Mouse (Mus musculus): Measurements from ENCODE around the gene Acaca. TPM values are rescaled to one million over a fixed set of nuclear protein-coding genes. Genes with fewer than 3 reads are reported as not detected.
"Not testable (repeated sequence)": the region's sequence is repeated elsewhere in the genome, so short reads cannot be mapped to it uniquely, and the experiment has no call there.

Acaca gene
- polyA plus RNA-seq, 1 experiment from 2014 or later: 22.9 TPM

- Histone ChIP-seq H3K4me1 (no peaks in the 10 kb centered on the region), H3K36me3 (no peaks in the 10 kb centered on the region), H3K27me3 (replicated peaks) (no peaks in the 10 kb centered on the region), H3K4me3 (replicated peaks) (no peak overlapping the region), H3K27ac (replicated peaks) (no peak overlapping the region), H3K4me2 (no peak overlapping the region), H3K9me3 (replicated peaks) (no peaks in the 10 kb centered on the region), H3K9ac (replicated peaks) (no peak overlapping the region)
- ATAC-seq (ENCODE audit: low FRiP score): no peak
- 43% methylated on average over 3 of the region's 3 CpGs for WGBS
These were observed 163.8 kb downstream of the Acaca start for GRCm38 (mm10) chr11:84293288-84293687.

GRCm38 (mm10) chr11:84296337-84296736 lies 166.9 kb downstream of the Acaca start:
- Histone ChIP-seq H3K9me3 (replicated peaks) (no peaks in the 10 kb centered on the region), H3K27me3 (replicated peaks) (no peaks in the 10 kb centered on the region), H3K36me3 (peaks cover 5% of the 10 kb centered on the region; the same call in 1 of the 2 replicates), H3K27ac (replicated peaks) (no peak overlapping the region), H3K4me2 (no peak overlapping the region), H3K4me1 (no peaks in the 10 kb centered on the region), H3K9ac (replicated peaks) (no peak overlapping the region), H3K4me3 (replicated peaks) (no peak overlapping the region)
- WGBS: 89% methylated on average over 2 of the region's 2 CpGs
- no peak for ATAC-seq (ENCODE audit: low FRiP score)

- ATAC-seq (ENCODE audit: low FRiP score): no peak
- no peak overlapping the region for H3K4me3 ChIP-seq (replicated peaks)
- WGBS: 90% methylated on average over 1 of the region's 1 CpGs
- H3K36me3 ChIP-seq: peaks cover 16% of the 10 kb centered on the region
- H3K27me3 ChIP-seq (replicated peaks): no peaks in the 10 kb centered on the region
- no peaks in the 10 kb centered on the region for H3K9me3 ChIP-seq (replicated peaks)
- H3K27ac ChIP-seq (replicated peaks): no peak overlapping the region
- H3K4me2 ChIP-seq: no peak overlapping the region
- H3K9ac ChIP-seq (replicated peaks): no peak overlapping the region
- no peaks in the 10 kb centered on the region for H3K4me1 ChIP-seq
These were observed 176.0 kb downstream of the Acaca start for GRCm38 (mm10) chr11:84305474-84305873.

GRCm38 (mm10) chr11:84306158-84306742 lies 176.8 kb downstream of the Acaca start:
- ATAC-seq (ENCODE audit: low FRiP score): no peak
- Histone ChIP-seq H3K9me3 (replicated peaks) (no peaks in the 10 kb centered on the region), H3K4me3 (replicated peaks) (no peak overlapping the region), H3K9ac (replicated peaks) (no peak overlapping the region), H3K27me3 (replicated peaks) (no peaks in the 10 kb centered on the region), H3K4me2 (no peak overlapping the region), H3K27ac (replicated peaks) (no peak overlapping the region; the same call in 1 of the 2 replicates), H3K36me3 (peaks cover 12% of the 10 kb centered on the region), H3K4me1 (no peaks in the 10 kb centered on the region)
- 77% methylated on average over 6 of the region's 6 CpGs for WGBS

DNA sequence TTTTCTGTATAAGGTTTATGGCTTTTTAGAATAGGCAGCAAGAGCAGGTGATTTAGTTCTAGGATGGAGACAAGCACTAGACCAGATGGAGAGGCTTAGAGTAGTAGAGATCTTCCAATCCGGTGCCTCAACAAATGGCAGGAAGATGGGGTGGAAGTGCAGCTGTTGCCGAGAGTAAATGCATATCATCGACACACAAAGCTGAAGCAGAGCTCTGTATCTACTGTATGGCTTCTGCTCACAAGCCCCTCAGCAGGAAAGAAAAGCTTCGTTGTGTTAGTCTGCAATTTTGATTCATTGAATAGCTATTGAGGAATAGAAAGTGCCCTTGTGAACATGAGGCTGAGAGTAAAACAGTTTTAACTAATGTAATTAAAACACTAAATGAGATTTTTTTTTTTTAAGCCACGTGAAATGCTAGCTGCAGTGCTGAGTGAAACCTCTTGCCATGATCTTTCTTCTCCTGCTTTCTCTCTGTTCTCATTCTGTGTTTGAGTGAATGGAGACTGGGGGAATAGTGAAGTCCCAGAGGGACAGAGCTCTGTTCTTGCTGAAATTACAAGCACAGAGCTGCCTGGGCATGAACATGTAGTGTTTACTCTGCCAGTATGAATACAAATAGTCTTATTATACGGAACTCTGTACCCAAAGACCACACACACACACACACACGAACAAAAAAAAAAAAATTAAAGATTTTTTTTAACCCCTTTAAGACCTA lies 194.7 kb downstream of the Acaca start:
- peaks cover 7% of the 10 kb centered on the region; the same call in 1 of the 2 replicates for H3K36me3 ChIP-seq
- no peak overlapping the region for H3K4me2 ChIP-seq
- H3K27me3 ChIP-seq (replicated peaks): no peaks in the 10 kb centered on the region
- no peak overlapping the region for H3K9ac ChIP-seq (replicated peaks)
- WGBS: 15% methylated on average over 7 of the region's 7 CpGs
- no peak overlapping the region for H3K4me3 ChIP-seq (replicated peaks)
- H3K4me1 ChIP-seq: peaks cover 15% of the 10 kb centered on the region
- peak overlapping the region; percentile 76 for H3K27ac ChIP-seq (replicated peaks)
- no peaks in the 10 kb centered on the region for H3K9me3 ChIP-seq (replicated peaks)
- peak; percentile 35; the same call in 1 of the 2 replicates for ATAC-seq (ENCODE audit: low FRiP score)

DNA sequence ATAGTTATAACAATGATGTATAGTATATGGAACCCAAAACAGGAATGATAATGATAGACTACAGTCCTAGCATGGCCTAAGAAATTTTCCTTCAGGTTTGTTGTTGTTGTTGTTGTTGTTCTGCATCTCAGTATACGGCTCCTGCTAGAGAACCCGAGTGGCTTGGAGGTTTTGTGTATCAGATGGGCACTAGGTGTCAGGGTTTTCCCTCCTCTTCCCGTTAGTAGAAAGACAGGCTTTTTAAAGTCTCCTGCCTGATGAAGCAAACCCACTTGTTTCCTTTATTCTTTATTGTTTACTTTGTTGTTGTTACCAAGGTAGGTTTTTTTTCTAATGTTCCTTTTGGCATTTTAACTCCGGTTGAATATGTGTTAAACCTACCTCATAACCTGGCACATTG lies 197.6 kb downstream of the Acaca start:
- H3K4me1 ChIP-seq: peaks cover 15% of the 10 kb centered on the region

GRCm38 (mm10) chr11:84332384-84332783 lies 202.9 kb downstream of the Acaca start:
- H3K9ac ChIP-seq (replicated peaks): no peak overlapping the region
- H3K4me2 ChIP-seq: no peak overlapping the region
- H3K4me3 ChIP-seq (replicated peaks): no peak overlapping the region
- no peaks in the 10 kb centered on the region for H3K9me3 ChIP-seq (replicated peaks)
- no peak overlapping the region for H3K27ac ChIP-seq (replicated peaks)
- H3K4me1 ChIP-seq: no peaks in the 10 kb centered on the region
- no peak for ATAC-seq (ENCODE audit: low FRiP score)
- H3K27me3 ChIP-seq (replicated peaks): no peaks in the 10 kb centered on the region
- no peaks in the 10 kb centered on the region for H3K36me3 ChIP-seq

More for the DNA sequence above, 197.6 kb downstream of the Acaca start:
- no peak for ATAC-seq (ENCODE audit: low FRiP score)
- Histone ChIP-seq H3K9me3 (replicated peaks) (no peaks in the 10 kb centered on the region), H3K4me3 (replicated peaks) (no peak overlapping the region), H3K4me2 (no peak overlapping the region), H3K9ac (replicated peaks) (no peak overlapping the region), H3K27me3 (replicated peaks) (no peaks in the 10 kb centered on the region), H3K27ac (replicated peaks) (no peak overlapping the region), H3K36me3 (peaks cover 3% of the 10 kb centered on the region; the same call in 1 of the 2 replicates)
- WGBS: 59% methylated on average over 4 of the region's 4 CpGs

GRCm38 (mm10) chr11:84332860-84333259 lies 203.4 kb downstream of the Acaca start:
- Histone ChIP-seq H3K9me3 (replicated peaks) (no peaks in the 10 kb centered on the region), H3K4me2 (no peak overlapping the region), H3K36me3 (no peaks in the 10 kb centered on the region), H3K9ac (replicated peaks) (no peak overlapping the region), H3K27ac (replicated peaks) (no peak overlapping the region), H3K27me3 (replicated peaks) (no peaks in the 10 kb centered on the region), H3K4me1 (no peaks in the 10 kb centered on the region), H3K4me3 (replicated peaks) (no peak overlapping the region)
- 84% methylated on average over 3 of the region's 3 CpGs for WGBS
- no peak for ATAC-seq (ENCODE audit: low FRiP score)

- WGBS: 94% methylated on average over 8 of the region's 8 CpGs
- not testable (repeated sequence) for H3K9me3 ChIP-seq (replicated peaks); H3K4me2 ChIP-seq; H3K4me3 ChIP-seq (replicated peaks); H3K4me1 ChIP-seq; H3K27me3 ChIP-seq (replicated peaks); H3K9ac ChIP-seq (replicated peaks); H3K36me3 ChIP-seq; ATAC-seq (ENCODE audit: low FRiP score); H3K27ac ChIP-seq (replicated peaks)
These were observed 208.8 kb downstream of the Acaca start for GRCm38 (mm10) chr11:84338273-84338672.

GRCm38 (mm10) chr11:84340630-84341029 lies 211.2 kb downstream of the Acaca start:
- Histone ChIP-seq H3K4me2 (no peak overlapping the region), H3K9me3 (replicated peaks) (no peaks in the 10 kb centered on the region), H3K36me3 (peaks cover 7% of the 10 kb centered on the region; the same call in 1 of the 2 replicates), H3K27me3 (replicated peaks) (no peaks in the 10 kb centered on the region), H3K9ac (replicated peaks) (no peak overlapping the region), H3K27ac (replicated peaks) (no peak overlapping the region), H3K4me3 (replicated peaks) (no peak overlapping the region), H3K4me1 (no peaks in the 10 kb centered on the region)
- 95% methylated on average over 2 of the region's 2 CpGs for WGBS
- ATAC-seq (ENCODE audit: low FRiP score): no peak

GRCm38 (mm10) chr11:84344522-84345236 lies 215.2 kb downstream of the Acaca start:
- no peak overlapping the region for H3K27ac ChIP-seq (replicated peaks)
- ATAC-seq (ENCODE audit: low FRiP score): no peak
- H3K9me3 ChIP-seq (replicated peaks): no peaks in the 10 kb centered on the region
- H3K36me3 ChIP-seq: no peaks in the 10 kb centered on the region
- H3K4me1 ChIP-seq: peaks cover 11% of the 10 kb centered on the region
- 79% methylated on average over 6 of the region's 6 CpGs for WGBS
- H3K27me3 ChIP-seq (replicated peaks): no peaks in the 10 kb centered on the region
- H3K4me2 ChIP-seq: no peak overlapping the region
- H3K9ac ChIP-seq (replicated peaks): no peak overlapping the region
- H3K4me3 ChIP-seq (replicated peaks): no peak overlapping the region

DNA sequence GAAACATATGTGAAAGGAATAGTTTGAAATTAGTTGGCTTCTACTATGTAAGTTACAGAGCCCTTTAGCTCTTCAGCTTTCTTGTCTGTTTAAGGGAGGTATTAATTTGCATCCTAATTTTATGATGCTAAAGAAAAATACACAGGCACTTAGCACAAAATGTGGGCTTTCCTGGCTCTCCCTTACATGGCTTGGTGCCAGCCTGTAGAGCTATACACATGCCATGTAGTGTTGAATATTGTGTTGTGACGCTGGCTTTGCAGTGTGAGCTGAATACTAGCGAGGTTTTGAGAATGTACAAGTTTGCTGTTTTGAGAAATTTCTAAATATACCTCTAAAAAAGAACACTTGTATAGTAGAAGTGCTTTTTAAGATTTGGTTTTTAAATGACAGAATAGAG lies 218.3 kb downstream of the Acaca start:
- H3K36me3 ChIP-seq: no peaks in the 10 kb centered on the region
- no peaks in the 10 kb centered on the region for H3K27me3 ChIP-seq (replicated peaks)
- no peak for ATAC-seq (ENCODE audit: low FRiP score)
- no peaks in the 10 kb centered on the region for H3K9me3 ChIP-seq (replicated peaks)
- WGBS: 48% methylated on average over 2 of the region's 2 CpGs
- H3K4me3 ChIP-seq (replicated peaks): no peak overlapping the region
- H3K27ac ChIP-seq (replicated peaks): no peak overlapping the region
- no peak overlapping the region for H3K4me2 ChIP-seq
- H3K4me1 ChIP-seq: peaks cover 25% of the 10 kb centered on the region
- no peak overlapping the region for H3K9ac ChIP-seq (replicated peaks)

Data from neural tube, embryonic 15.5 days (tissue).